Mouse (Mus musculus) bone marrow, adult 2 months (tissue): ENCODE data around the gene Rbx1. TPM values are rescaled to one million over a fixed set of nuclear protein-coding genes. Genes with fewer than 3 reads are reported as not detected.

Experiments used
- H3K27ac ChIP-seq: fragments of 200-500 bp; 2 replicates; pipeline ENCODE4 v1.5.1; 2012; ENCODE audit warnings: low read depth, mild to moderate bottlenecking, control low read depth, inconsistent platforms, low read length; ENCODE audit not compliant: control insufficient read depth, poor library complexity, insufficient read depth
- H3K4me1 ChIP-seq: fragments of 200-500 bp; 2 replicates; pipeline ENCODE4 v1.6.1; 2011; ENCODE audit warnings: low read length; ENCODE audit not compliant: control insufficient read depth, insufficient read depth
- H3K4me3 ChIP-seq: fragments of 200-500 bp; replicated peaks from 2 replicates; pipeline ENCODE3; 2011; ENCODE audit warnings: mild to moderate bottlenecking, low read depth, low read length, control low read depth; ENCODE audit not compliant: control insufficient read depth
- CTCF ChIP-seq: fragments of 200-500 bp; IDR thresholded peaks from 2 replicates; pipeline ENCODE4 v1.5.1; 2011; ENCODE audit warnings: low read length, control low read depth; ENCODE audit not compliant: control insufficient read depth, insufficient read depth
- POLR2A ChIP-seq: fragments of 200-500 bp; IDR thresholded peaks from 2 replicates; pipeline ENCODE4 v1.6.1; 2011; ENCODE audit warnings: low read depth, mild to moderate bottlenecking, control low read depth, low read length, borderline replicate concordance; ENCODE audit not compliant: control insufficient read depth
- WGBS: fragments of 180-500 bp; shearing (Covaris S2); methylation state at CpG from one replicate; pipeline ENCODE4 v1.1.7; 2018; 5-methylcytosine and 5-hydroxymethylcytosine counted together
- polyA plus RNA-seq: library from polyadenylated mRNA; stranded (reverse); fragments of >200 nt; gene quantifications from 2 replicates; pipeline ENCODE4 v1.2.4, GENCODE M21; 2011; ENCODE audit warnings: low replicate concordance; ENCODE audit not compliant: missing spikeins, insufficient read depth, insufficient read length

Rbx1 gene
- polyA plus RNA-seq, 1 experiment: 185 TPM

DNA sequence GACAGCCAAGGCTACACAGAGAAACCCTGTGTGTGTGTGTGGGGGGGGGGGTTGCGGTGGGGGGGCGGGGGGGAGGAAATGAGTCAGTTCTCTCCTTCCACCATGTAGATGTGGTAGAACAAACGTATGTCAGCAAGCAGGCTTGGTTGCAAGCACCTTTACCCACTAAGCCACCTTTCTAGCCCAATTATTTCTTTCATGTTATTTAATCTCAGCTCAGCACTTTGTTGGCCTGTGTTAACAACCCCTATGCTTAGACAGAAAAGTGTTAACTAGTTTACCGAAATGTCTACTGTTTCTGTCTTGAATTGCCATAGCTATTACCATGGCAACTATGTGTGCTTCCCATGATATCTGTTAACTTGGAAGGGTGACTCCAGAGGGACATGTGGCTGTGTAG lies 44.5 kb downstream of the Rbx1 start:
- 42% methylated on average over 4 of the region's 4 CpGs for WGBS
- Histone ChIP-seq H3K4me3 (no peak overlapping the region), H3K4me1 (no peaks in the 10 kb centered on the region; the same call in 1 of the 2 replicates), H3K27ac (no peak overlapping the region)
- TF ChIP-seq CTCF (no peak), POLR2A (no peak)

DNA sequence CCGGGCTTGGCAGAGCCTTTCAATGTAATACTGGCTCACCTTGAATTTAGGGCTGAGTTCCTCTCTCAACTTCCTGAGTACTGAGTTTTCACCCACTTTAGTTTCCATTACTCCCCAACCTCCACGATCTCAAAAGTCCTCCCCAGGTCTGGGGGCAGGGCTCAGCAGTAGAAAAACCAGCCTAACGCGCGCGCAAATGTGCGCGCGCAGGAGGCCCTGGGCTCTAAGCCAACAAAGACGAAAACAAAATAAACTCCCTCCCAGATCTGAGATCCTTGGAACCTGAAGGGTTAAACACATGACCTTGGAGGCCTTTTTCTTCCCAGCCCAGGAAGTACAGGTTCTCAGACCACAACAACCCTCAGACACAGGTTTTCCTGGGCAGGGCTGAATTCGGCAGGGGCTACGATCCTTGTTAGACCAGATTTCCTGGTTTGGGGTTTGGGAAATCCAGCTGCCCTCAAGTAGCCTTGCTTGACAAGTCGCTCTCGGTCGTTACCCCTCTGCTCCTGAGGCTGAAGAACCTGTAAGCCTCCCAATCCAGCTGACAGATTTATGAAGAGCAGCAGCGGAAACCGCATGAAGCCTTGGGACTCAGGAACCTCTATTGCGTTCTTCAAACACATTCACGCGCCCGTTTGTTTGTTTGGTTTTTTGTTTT lies 45.6 kb downstream of the Rbx1 start:
- peak overlapping the region; percentile 56 for H3K27ac ChIP-seq
- H3K4me3 ChIP-seq: peak overlapping the region; percentile 51
- no peaks in the 10 kb centered on the region; the same call in 1 of the 2 replicates for H3K4me1 ChIP-seq
- TF ChIP-seq CTCF: no peak
- no peak for TF ChIP-seq POLR2A
- WGBS: under 1% methylated on average over 21 of the region's 21 CpGs

DNA sequence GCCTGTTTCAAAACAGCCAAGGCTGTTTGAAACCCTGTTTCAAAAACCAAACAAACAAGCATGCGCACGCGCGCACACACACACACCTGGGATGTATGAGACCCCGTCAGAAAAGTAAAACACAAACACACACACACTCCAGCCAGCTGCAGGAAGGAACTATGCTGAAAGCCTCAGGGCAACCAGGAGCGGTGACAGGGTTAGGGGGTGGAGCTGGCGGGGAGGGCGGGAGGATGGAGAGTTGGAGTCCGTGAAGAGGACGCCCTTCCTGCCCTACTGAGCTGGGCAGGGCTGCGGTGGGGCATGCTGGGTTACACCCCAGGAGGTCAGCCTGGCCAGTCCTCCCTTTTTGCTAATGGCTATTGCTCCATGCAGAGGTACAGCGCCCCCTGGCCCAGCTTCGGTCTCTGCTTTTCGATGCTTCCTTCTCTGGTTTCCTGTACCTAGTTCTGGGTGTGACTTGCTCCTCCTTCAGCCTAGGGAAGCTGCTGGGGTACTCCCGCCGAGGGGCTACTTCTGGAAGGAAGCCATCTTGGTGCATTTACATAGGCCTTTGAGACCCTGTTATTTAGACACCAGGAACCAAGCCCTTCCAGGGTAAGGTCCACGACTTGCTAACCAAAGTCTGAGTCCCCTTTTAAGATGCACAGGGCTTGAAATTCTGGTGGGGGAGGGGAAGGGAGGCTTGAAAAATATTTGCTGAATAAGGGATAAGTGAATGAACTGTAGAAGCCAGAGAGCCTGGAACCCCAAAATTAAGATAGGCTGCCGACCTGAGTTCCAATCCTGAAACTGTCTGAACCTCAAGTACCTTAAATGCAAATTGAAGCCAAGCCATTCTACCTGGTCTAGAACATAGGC lies 48.2 kb downstream of the Rbx1 start:
- peak; percentile 79 for TF ChIP-seq CTCF
- TF ChIP-seq POLR2A: peak; percentile 70; the same call in 1 of the 2 replicates
- Histone ChIP-seq H3K4me3 (peak overlapping the region; percentile 38), H3K27ac (peak overlapping the region; percentile 89), H3K4me1 (no peaks in the 10 kb centered on the region; the same call in 1 of the 2 replicates)
- WGBS: 2% methylated on average over 18 of the region's 18 CpGs

DNA sequence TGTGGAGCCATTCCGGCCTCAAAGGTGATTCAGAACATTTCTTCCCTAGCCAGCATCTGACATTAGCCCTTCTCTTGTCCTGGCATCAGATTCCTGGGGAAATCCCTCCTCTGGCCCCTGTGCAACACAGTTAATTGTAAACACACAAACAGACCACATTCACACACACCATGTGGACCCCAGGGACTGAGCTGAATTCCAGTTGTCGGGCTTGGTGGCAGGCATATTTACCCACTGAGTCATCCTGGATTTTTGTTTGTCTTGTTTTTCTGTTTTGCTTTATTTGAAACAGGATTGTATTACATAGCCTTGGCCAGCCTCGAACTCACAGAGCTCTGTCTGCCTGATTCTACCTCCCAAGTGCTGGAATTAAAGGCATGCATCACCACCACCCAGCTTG lies 49.1 kb downstream of the Rbx1 start:
- H3K27ac ChIP-seq: peak overlapping the region; percentile 89
- 82% methylated on average over 3 of the region's 3 CpGs for WGBS
- TF ChIP-seq POLR2A (no peak), CTCF (no peak)
- no peaks in the 10 kb centered on the region; the same call in 1 of the 2 replicates for H3K4me1 ChIP-seq
- H3K4me3 ChIP-seq: no peak overlapping the region

DNA sequence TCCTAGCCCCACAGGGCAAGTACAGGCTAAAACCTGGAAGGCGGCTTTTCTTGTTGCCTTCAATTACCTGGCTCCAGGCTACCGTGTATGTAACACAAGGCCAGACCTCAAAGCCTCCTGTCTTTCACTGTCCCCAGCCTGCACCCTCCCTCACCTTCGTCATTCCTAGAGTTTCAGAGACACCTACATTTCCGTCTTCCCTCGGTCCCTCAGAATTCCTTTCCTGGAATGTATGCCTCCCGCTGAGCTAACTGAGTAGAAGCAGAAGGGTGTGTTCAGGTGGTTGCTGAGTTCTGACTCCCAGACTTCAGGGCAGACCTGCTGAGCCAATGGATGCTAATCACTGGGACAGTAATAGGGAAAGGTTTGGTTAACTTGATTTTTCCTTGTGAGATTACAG lies 51.9 kb downstream of the Rbx1 start:
- H3K4me1 ChIP-seq: no peaks in the 10 kb centered on the region; the same call in 1 of the 2 replicates
- H3K4me3 ChIP-seq: no peak overlapping the region
- H3K27ac ChIP-seq: no peak overlapping the region
- no peak for TF ChIP-seq CTCF
- no peak for TF ChIP-seq POLR2A
- 88% methylated on average over 6 of the region's 6 CpGs for WGBS

DNA sequence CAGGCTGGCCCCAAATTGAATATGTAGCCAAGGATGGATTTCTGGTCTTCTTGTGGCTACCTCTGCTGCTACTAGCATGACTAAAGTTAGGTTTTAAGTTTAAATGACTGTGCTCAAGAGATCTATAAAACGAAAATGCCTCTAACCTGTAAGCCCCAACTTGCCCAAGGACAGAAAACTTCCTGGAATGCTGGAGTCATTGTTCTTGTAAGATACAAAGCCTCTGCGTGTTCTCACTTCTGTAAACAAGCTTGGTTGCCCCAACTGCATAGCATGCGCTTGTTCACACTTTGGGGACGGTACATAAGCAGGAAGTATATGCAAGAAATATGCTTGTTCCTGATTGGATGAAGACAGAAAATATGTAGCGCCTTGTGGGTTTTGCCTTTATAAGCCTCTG lies 52.7 kb downstream of the Rbx1 start:
- TF ChIP-seq POLR2A: no peak
- TF ChIP-seq CTCF: no peak
- Histone ChIP-seq H3K27ac (no peak overlapping the region), H3K4me3 (no peak overlapping the region), H3K4me1 (no peaks in the 10 kb centered on the region; the same call in 1 of the 2 replicates)
- 69% methylated on average over 5 of the region's 5 CpGs for WGBS

DNA sequence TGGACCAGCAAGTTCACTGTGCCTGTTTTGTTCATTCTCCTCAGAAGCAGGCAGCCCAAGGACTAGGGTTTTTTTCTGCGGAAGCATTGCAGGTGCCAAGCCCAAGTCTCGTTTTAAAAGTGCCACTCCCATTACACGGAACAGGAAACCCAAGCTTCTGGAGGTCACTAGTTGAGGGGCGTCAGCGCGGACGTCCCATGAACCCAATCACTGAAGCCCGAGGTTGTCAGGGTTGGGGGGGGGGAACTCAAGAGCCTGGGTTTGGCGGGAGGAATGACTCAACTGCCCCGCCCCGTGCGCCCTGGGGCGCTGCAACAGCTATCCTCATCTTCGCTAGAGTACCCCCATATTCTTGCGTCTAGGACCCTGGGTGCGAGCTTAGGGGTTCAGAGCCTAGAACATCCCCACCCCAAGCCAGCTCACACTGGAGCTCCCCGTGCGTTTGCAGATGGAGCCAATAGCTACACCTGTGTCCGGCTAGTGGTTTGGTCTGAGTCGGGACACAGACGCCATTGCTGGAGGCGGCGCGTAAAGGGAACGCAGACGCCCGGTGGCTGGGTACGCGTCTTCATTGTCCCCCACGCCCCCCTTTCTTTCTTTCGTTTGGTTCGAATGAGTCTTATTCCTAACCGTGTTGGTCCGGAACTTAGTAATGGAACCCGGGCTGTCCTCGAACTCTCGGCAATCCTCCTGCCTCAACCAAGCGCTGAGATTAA lies 56.1 kb downstream of the Rbx1 start:
- under 1% methylated on average over 38 of the region's 38 CpGs for WGBS
- no peaks in the 10 kb centered on the region; the same call in 1 of the 2 replicates for H3K4me1 ChIP-seq
- peak overlapping the region; percentile 76 for H3K4me3 ChIP-seq
- H3K27ac ChIP-seq: peak overlapping the region; percentile 99
- TF ChIP-seq POLR2A (peak; percentile 87), CTCF (no peak)
